Mouse (Mus musculus): ENCODE data around the gene Sytl1. TPM values are rescaled to one million over a fixed set of nuclear protein-coding genes. Genes with fewer than 3 reads are reported as not detected.

The Sytl1 gene
- 18.9 TPM for polyA plus RNA-seq (2017; shearing (Covaris generic))

GRCm38 (mm10) chr4:133262882-133263281 is at the start of gene Sytl1:
Sytl1 (minus strand) TSS chr4:133263113.

DNA sequence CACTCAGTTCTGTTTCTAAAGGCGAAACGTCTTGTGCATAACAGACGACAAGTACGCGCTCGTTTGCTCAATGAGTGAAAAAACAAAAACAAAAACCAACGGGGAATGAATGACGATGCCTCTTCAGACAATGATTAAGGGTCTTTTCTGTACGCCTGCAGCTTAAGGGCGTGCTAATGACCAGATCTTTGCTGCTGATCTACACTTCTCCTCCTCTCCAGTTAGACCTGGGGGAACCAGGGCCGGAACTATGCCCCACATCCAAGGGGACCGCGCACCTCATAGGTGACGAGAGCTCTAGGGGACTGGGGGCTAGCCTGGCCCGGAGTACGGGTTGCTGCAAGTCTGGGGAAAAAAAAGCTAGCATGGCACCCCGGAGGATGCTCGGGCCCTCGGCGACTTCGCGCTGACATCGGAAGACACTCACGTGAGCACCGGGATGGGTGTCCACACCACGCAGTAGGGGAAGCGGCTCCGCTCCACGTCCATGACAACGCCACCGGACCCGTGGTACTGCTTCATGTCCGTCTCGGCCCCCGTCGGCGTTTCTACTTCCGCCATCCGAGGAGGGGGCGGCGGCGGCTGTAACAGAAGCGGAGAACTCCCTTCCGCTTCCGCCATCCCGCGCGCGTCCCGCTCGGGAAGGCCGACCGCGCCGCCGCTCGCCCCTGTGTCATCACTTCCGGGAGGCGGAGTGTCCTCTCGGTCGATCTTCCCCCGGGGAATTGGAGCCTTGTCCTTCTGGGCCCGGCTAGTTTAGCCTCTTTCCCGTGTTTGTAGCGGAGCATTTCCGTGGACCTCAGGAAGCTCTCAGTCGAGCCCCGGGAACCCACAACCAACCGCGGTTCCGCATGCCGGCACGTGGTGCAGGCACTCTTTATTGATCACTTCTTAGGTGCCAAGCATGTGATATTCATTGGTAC is 14.5 kb upstream of the Sytl1 start, which contains the start of gene Tmem222:
Gene Tmem222 (minus strand): TSS at position 689 of the 923 bp plus-strand sequence.

DNA sequence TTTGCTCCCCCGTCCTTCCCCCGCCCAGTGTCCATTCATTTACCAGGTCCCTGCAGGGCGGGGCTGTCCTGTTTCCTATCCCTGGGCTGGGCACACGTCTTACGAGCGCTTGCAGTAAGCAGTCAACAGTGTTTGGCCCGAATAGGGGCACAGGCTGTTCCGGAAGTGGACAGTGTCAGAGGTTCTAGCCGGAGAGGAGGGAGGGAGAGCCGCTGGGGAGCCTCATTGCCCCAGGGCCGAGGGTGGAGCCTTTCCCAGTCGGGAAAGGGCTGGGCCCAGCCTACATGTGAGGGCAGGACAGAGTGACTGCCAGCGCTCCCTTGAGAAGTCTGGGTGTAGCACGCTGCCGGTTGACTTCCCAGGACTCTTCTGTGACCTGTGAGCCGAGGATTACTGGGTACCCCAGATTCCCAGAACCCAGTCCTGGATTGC is 22.4 kb downstream of the Sytl1 start, which contains the start of gene Map3k6:
Gene Map3k6 (plus strand): TSS at position 329 of the 432 bp plus-strand sequence.

GRCm38 (mm10) chr4:133211751-133212561 is 51.0 kb downstream of the Sytl1 start, which contains the start of the genes Cd164l2 and Gpr3:
Cd164l2 (plus strand) TSS chr4:133212131.
Gpr3 (minus strand) TSS chr4:133212536.

Other genes starting within 250 kb of the Sytl1 start
- 120 TPM for gene Wasf2, start 132.6 kb downstream of the Sytl1 start, polyA plus RNA-seq (2017; shearing (Covaris generic))
- not detected for gene Cd164l2, start 51.0 kb downstream of the Sytl1 start, polyA plus RNA-seq (2017; shearing (Covaris generic))
- not detected for gene Gpr3, start 50.6 kb downstream of the Sytl1 start, polyA plus RNA-seq (2017; shearing (Covaris generic))
- gene Map3k6, start 22.3 kb downstream of the Sytl1 start, polyA plus RNA-seq (2017; shearing (Covaris generic)): not detected
- gene Tmem222, start 14.7 kb upstream of the Sytl1 start, polyA plus RNA-seq (2017; shearing (Covaris generic)): 64.7 TPM
- 7.5 TPM for gene Wdtc1, start 90.4 kb upstream of the Sytl1 start, polyA plus RNA-seq (2017; shearing (Covaris generic))
- gene Slc9a1, start 106.6 kb upstream of the Sytl1 start, polyA plus RNA-seq (2017; shearing (Covaris generic)): 25.3 TPM
- not detected for gene Tent5b, start 217.0 kb upstream of the Sytl1 start, polyA plus RNA-seq (2017; shearing (Covaris generic))
- 0.21 TPM for gene Trnp1, start 235.4 kb upstream of the Sytl1 start, polyA plus RNA-seq (2017; shearing (Covaris generic))

Data from naive thymus-derived CD4-positive, alpha-beta T cell, adult 5 months (primary cell).